Mouse (Mus musculus) midbrain, embryonic 10.5 days (tissue): ENCODE measurements around the gene Mink1. TPM values are rescaled to one million over a fixed set of nuclear protein-coding genes. Genes with fewer than 3 reads are reported as not detected.

Experiments
- DNase-seq: peaks from one replicate; pipeline ENCODE4 v3.0.0-alpha.2; 2017; ENCODE audit warnings: low spot score
- H3K27ac ChIP-seq: fragments of 300-500 bp; sonication (generic); replicated peaks from 2 replicates; pipeline ENCODE4 v1.5.1; 2016; ENCODE audit warnings: mild to moderate bottlenecking
- H3K27me3 ChIP-seq: fragments of 300-500 bp; sonication (generic); 2 replicates; pipeline ENCODE4 v1.6.1; 2016; ENCODE audit warnings: low read depth, mild to moderate bottlenecking; ENCODE audit not compliant: poor library complexity, severe bottlenecking
- H3K36me3 ChIP-seq: fragments of 300-500 bp; sonication (generic); 2 replicates; pipeline ENCODE4 v1.6.1; 2016; ENCODE audit warnings: mild to moderate bottlenecking, moderate library complexity
- H3K4me1 ChIP-seq: fragments of 300-500 bp; sonication (generic); 2 replicates; pipeline ENCODE4 v1.6.1; 2016
- H3K4me3 ChIP-seq: fragments of 300-500 bp; sonication (generic); 2 replicates; pipeline ENCODE4 v1.5.1; 2016; ENCODE audit warnings: mild to moderate bottlenecking, moderate library complexity
- H3K9me3 ChIP-seq: fragments of 300-500 bp; sonication (generic); replicated peaks from 2 replicates; pipeline ENCODE4 v1.6.1; 2016; ENCODE audit warnings: mild to moderate bottlenecking
- WGBS: fragments of 180-500 bp; shearing (Covaris S2); methylation state at CpG from one replicate; pipeline ENCODE4 v1.1.7; 2016; 5-methylcytosine and 5-hydroxymethylcytosine counted together
- polyA plus RNA-seq: library from polyadenylated mRNA; unstranded; fragments of >200 nt; fragmentation: Nextera tagmentation; extraction: Ambion mirVana; gene quantifications from 2 replicates; pipeline ENCODE4 v1.2.1, GENCODE M21; 2016

Mink1 gene
- polyA plus RNA-seq, 1 experiment from 2014 or later, result 10.3 TPM

GRCm38 (mm10) chr11:70654923-70655570, 92.4 kb downstream of the Mink1 start:
- peak; percentile 82 for DNase-seq
- H3K9me3 ChIP-seq, result no peaks in the 10 kb centered on the region
- no peaks in the 10 kb centered on the region for H3K27me3 ChIP-seq
- WGBS, result 0% methylated on average over 48 of the region's 48 CpGs
- peaks cover 40% of the 10 kb centered on the region for H3K36me3 ChIP-seq
- H3K4me1 ChIP-seq, result peaks cover 62% of the 10 kb centered on the region
- H3K27ac ChIP-seq, result peak overlapping the region; percentile 99
- H3K4me3 ChIP-seq, result peak overlapping the region; percentile 100

DNA sequence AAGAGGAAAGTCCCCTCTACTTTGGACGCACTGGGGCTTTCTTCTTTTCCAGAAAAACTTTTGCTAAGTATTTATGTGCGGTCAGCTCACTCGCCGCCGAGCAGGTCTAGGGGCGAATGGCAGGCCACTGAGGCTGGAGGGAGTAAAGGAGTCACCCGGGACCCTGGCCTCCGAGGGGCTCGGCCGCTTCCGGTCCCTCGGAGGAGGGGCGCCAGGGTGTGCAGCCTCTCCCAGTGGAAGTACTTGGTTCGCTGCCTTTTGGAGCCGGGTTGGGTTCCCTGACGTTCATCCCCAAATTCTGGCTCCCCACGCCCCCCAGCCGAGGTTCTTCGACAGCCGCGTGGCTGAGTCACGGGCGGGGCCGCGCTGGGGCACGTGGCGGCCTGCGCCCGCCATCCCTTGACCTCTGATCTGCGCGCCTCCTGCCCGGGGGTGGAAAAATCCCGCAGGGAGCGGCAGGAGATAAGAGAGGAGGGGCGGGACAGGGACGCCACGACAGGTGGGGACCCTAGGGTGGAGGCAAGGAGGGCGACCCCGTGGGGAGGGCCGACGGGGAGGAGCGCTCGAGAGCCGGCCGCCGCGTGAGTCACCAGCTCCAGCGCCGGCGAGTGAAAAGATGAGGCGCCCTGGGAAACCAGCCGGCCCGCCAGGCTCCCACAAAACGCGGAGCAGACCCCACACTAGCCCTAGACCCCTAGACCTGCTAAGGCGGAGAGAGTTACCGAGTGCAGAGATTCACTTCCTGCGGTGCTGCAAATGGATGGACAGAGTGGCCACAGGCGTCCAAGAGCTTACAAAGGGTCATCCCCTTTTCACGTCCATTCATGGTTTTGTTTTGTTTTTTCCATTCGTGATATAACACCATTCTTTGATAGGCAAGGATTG, 93.1 kb downstream of the Mink1 start:
- peak; percentile 81 for DNase-seq
- Histone ChIP-seq H3K27me3 (no peaks in the 10 kb centered on the region), H3K4me3 (peak overlapping the region; percentile 100), H3K9me3 (no peaks in the 10 kb centered on the region), H3K4me1 (peaks cover 59% of the 10 kb centered on the region), H3K36me3 (peaks cover 40% of the 10 kb centered on the region), H3K27ac (peak overlapping the region; percentile 99)
- under 1% methylated on average over 61 of the region's 61 CpGs for WGBS

DNA sequence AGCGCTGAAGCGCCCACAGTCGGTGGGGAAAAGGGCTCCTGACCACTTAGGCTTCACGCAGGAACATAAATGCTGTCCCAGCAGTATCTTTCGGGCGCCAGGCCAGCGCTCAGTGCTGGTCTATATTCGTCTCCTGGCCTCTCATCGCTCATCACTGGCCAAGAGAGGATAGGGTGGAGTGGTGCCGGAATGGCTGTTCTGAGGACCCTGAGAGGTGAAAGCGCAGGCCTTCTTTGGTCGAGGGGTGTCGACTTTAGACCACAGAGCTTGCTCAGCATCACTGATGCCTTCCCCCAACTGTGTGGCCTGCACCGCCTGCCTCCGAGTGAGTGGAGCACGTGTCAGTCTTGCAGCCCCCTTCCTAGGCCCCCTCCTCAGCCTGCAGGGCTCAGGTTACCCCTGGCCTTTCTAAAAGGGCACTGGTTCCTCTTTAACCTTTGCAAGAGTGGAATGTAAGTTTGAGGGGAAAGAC, 93.8 kb downstream of the Mink1 start:
- H3K9me3 ChIP-seq, result no peaks in the 10 kb centered on the region
- peaks cover 56% of the 10 kb centered on the region for H3K4me1 ChIP-seq
- 2% methylated on average over 16 of the region's 16 CpGs for WGBS
- H3K27ac ChIP-seq, result peak overlapping the region; percentile 99
- H3K36me3 ChIP-seq, result peaks cover 40% of the 10 kb centered on the region
- DNase-seq, result peak; percentile 66
- H3K27me3 ChIP-seq, result no peaks in the 10 kb centered on the region
- H3K4me3 ChIP-seq, result peak overlapping the region; percentile 100

GRCm38 (mm10) chr11:70656964-70657363, 94.3 kb downstream of the Mink1 start, which contains the start of gene Eno3:
Gene Eno3, plus strand, starts transcription at chr11:70657202.
- Histone ChIP-seq H3K36me3 (peaks cover 40% of the 10 kb centered on the region), H3K27me3 (no peaks in the 10 kb centered on the region), H3K4me1 (peaks cover 54% of the 10 kb centered on the region), H3K9me3 (no peaks in the 10 kb centered on the region), H3K4me3 (peak within 1 kb of the TSS; percentile 100), H3K27ac (peak within 1 kb of the TSS; percentile 99)
- WGBS, result 0% methylated on average over 3 of the region's 3 CpGs
- peak; percentile 48 for DNase-seq

GRCm38 (mm10) chr11:70657573-70657972, 94.9 kb downstream of the Mink1 start:
- Histone ChIP-seq H3K27ac (peak overlapping the region; percentile 99), H3K9me3 (no peaks in the 10 kb centered on the region), H3K27me3 (no peaks in the 10 kb centered on the region), H3K4me3 (0 out of 2 replicates have a peak overlapping the region, but pooled peaks have one; percentile 4), H3K4me1 (peaks cover 48% of the 10 kb centered on the region), H3K36me3 (peaks cover 40% of the 10 kb centered on the region)
- WGBS, result 63% methylated on average over 6 of the region's 6 CpGs
- no peak for DNase-seq

DNA sequence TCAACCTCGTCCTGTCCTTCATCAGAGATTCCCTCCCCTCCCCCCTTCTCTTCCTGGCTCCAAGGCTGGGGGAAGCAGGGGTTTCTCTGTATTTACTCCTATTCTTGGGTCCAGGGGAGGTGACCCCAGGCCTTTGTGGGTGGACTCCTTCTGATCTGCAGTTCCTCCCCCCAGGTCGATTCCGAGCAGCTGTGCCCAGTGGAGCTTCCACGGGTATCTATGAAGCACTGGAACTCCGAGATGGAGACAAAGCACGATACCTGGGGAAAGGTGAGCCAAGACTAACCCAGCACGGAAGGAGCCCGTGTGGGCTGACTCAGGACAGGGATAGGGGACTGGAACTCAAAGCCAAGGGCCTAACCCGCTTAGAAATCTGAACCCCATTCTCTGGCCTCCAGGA, 95.3 kb downstream of the Mink1 start:
- Histone ChIP-seq H3K36me3 (peaks cover 40% of the 10 kb centered on the region), H3K4me1 (peaks cover 44% of the 10 kb centered on the region), H3K27me3 (no peaks in the 10 kb centered on the region), H3K4me3 (0 out of 2 replicates have a peak overlapping the region, but pooled peaks have one; percentile 4), H3K9me3 (no peaks in the 10 kb centered on the region), H3K27ac (peak overlapping the region; percentile 99)
- 64% methylated on average over 9 of the region's 9 CpGs for WGBS
- no peak for DNase-seq

- 90% methylated on average over 5 of the region's 5 CpGs for WGBS
- H3K4me3 ChIP-seq, result 0 out of 2 replicates have a peak overlapping the region, but pooled peaks have one; percentile 4
- peak overlapping the region; percentile 99; the same call in 1 of the 2 replicates for H3K27ac ChIP-seq
These were observed 95.8 kb downstream of the Mink1 start for GRCm38 (mm10) chr11:70658521-70658920.

DNA sequence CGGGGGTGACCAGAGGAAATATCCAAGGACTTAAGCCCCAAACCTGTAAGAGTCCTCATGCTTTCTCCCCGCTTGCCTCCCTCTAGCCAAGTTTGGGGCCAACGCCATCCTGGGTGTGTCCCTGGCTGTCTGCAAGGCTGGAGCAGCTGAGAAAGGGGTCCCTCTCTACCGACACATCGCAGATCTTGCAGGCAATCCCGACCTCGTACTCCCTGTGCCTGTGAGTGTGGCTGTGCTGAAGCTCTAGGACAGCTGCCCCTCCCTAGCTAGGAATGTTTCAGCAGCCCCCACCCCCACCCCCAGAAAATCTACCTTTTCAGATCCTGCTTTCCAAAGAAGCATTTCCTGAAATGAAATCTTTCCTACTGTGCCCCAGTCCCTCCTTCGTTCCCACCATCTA, 96.3 kb downstream of the Mink1 start:
- Histone ChIP-seq H3K36me3 (peaks cover 47% of the 10 kb centered on the region), H3K9me3 (no peaks in the 10 kb centered on the region), H3K27me3 (no peaks in the 10 kb centered on the region), H3K4me3 (no peak overlapping the region), H3K27ac (no peak overlapping the region), H3K4me1 (peaks cover 41% of the 10 kb centered on the region)
- 80% methylated on average over 8 of the region's 8 CpGs for WGBS
- no peak for DNase-seq

More at GRCm38 (mm10) chr11:70658521-70658920, 95.8 kb downstream of the Mink1 start:
- Histone ChIP-seq H3K4me1 (peaks cover 39% of the 10 kb centered on the region), H3K9me3 (no peaks in the 10 kb centered on the region), H3K36me3 (peaks cover 43% of the 10 kb centered on the region), H3K27me3 (no peaks in the 10 kb centered on the region)
- DNase-seq, result no peak

DNA sequence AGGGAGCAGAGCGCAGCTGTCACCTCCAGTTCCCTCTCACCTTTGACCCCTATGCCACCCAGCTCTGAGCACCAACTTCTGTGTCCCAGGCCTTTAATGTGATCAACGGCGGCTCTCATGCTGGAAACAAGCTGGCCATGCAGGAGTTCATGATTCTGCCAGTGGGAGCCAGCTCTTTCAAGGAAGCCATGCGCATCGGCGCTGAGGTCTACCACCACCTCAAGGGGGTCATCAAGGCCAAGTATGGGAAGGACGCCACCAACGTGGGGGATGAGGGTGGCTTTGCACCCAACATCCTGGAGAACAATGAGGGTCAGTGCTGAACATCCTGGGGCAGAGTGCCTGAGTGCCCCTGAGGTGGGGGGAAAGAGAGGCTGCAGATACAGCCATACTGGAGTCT, 97.9 kb downstream of the Mink1 start:
- H3K9me3 ChIP-seq, result no peaks in the 10 kb centered on the region
- no peak overlapping the region; the same call in 1 of the 2 replicates for H3K27ac ChIP-seq
- no peaks in the 10 kb centered on the region for H3K27me3 ChIP-seq
- DNase-seq, result no peak
- 89% methylated on average over 8 of the region's 8 CpGs for WGBS
- H3K4me3 ChIP-seq, result 0 out of 2 replicates have a peak overlapping the region, but pooled peaks have one; percentile 7
- H3K4me1 ChIP-seq, result peaks cover 37% of the 10 kb centered on the region
- peaks cover 64% of the 10 kb centered on the region for H3K36me3 ChIP-seq

DNA sequence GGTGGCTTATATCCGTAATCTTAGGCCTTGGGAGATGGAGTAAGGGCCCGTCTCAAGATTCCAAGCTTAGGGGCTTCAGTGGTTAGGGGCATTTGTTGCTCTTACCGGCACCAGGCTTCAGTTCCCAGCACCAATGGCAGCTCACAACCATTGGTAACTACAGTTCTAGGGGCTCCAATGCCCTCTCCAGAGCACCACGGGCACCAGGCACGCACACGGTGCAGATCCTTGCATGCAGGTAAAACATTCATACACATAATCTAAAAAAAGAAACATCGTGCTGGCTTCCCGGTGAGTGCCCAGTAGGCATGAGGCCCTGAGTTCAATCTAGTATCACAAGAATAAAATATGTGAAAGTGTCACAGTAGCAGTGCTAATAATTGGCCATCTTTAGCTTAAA, 100.4 kb downstream of the Mink1 start:
- peaks cover 83% of the 10 kb centered on the region for H3K36me3 ChIP-seq

GRCm38 (mm10) chr11:70663957-70664356, 101.3 kb downstream of the Mink1 start:
- H3K36me3 ChIP-seq, result peaks cover 83% of the 10 kb centered on the region
- WGBS, result 95% methylated on average over 6 of the region's 6 CpGs
- no peak for DNase-seq
- H3K27ac ChIP-seq, result no peak overlapping the region
- no peak overlapping the region for H3K4me3 ChIP-seq
- H3K4me1 ChIP-seq, result peaks cover 18% of the 10 kb centered on the region
- H3K27me3 ChIP-seq, result no peaks in the 10 kb centered on the region
- no peaks in the 10 kb centered on the region for H3K9me3 ChIP-seq

More for the DNA sequence above, 100.4 kb downstream of the Mink1 start:
- Histone ChIP-seq H3K9me3 (no peaks in the 10 kb centered on the region), H3K27me3 (no peaks in the 10 kb centered on the region), H3K4me3 (no peak overlapping the region), H3K27ac (no peak overlapping the region), H3K4me1 (peaks cover 21% of the 10 kb centered on the region)
- no peak for DNase-seq
- 85% methylated on average over 8 of the region's 8 CpGs for WGBS
